Mouse (Mus musculus) erythroblast, embryonic 14.5 days (primary cell): ENCODE measurements around the gene Fam71f1.

ENCODE experiments used
- GATA1 ChIP-seq: IDR thresholded peaks from 2 replicates; pipeline ENCODE4 v1.6.1; 2012; ENCODE audit warnings: low read length, inconsistent platforms, mixed read lengths
- TAL1 ChIP-seq: IDR thresholded peaks from 3 replicates; pipeline ENCODE4 v1.6.1; 2012; ENCODE audit warnings: low read length, inconsistent platforms, mixed read lengths

GRCm38 (mm10) chr6:29348371-29348724, 29.4 kb downstream of the Fam71f1 start:
- no peak for TF ChIP-seq GATA1
- TF ChIP-seq TAL1, result no peak
